Mouse (Mus musculus): Measurements from ENCODE around the gene Gm21616. TPM values are rescaled to one million over a fixed set of nuclear protein-coding genes. Genes with fewer than 3 reads are reported as not detected.

Gene Gm21616
- not detected for polyA plus RNA-seq (2014; fragmentation: Illumina TruSeq; extraction: RNeasy Lipid Tissue Mini Kit (QIAGEN cat#74804); ENCODE audit: low replicate concordance)

DNA sequence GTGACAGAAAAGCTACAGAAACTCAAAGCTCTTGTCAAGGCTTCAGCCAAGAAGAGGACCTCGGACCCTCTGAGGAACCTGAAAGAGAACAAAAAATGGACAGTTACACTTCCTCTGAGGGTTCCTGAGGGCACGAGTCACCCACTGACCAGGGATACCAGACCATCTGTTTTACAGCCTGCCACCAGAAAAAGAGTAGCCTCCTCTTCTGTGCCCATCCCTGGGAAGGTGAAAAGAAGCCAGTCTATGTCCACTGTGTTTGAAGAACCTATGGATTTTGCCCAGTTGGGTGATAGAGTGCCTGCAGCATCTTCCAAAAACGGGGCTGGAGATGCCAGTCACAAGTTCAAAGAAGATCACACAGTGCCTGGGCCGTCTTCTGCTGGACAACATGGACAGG, at the start of gene Gm21616:
Gm21616 (plus strand) TSS at position 301 of the 400 bp plus-strand sequence.

Data from small intestine, adult 10 weeks (tissue).